Mouse (Mus musculus) kidney, postnatal 0 days (tissue): Measurements from ENCODE around the gene Ceacam15. TPM values are rescaled to one million over a fixed set of nuclear protein-coding genes. Genes with fewer than 3 reads are reported as not detected.
"Not testable (repeated sequence)": the region's sequence is repeated elsewhere in the genome, so short reads cannot be mapped to it uniquely, and the experiment has no call there.

Source experiments
- ATAC-seq: fragments of 200-750 bp; cut with Nextera tagmentation; replicated peaks from 2 replicates; pipeline ENCODE4 v1.8.0; 2017; ENCODE audit warnings: low read depth, moderate number of reproducible peaks, moderate TSS enrichment, moderate library complexity; ENCODE audit not compliant: low FRiP score
- DNase-seq: peaks from one replicate; pipeline ENCODE4 v3.0.0-alpha.2; 2016; ENCODE audit warnings: low spot score
- H3K27ac ChIP-seq: fragments of 300-500 bp; sonication (generic); 2 replicates; pipeline ENCODE4 v1.5.1; 2014; ENCODE audit warnings: mild to moderate bottlenecking
- H3K27me3 ChIP-seq: fragments of 300-500 bp; sonication (generic); 2 replicates; pipeline ENCODE4 v1.6.1; 2014; ENCODE audit warnings: low read length, mixed read lengths; ENCODE audit not compliant: insufficient read depth
- H3K36me3 ChIP-seq: fragments of 300-500 bp; sonication (generic); 2 replicates; pipeline ENCODE4 v1.6.1; 2014; ENCODE audit warnings: low read length, mixed read lengths; ENCODE audit not compliant: insufficient read depth
- H3K4me1 ChIP-seq: fragments of 300-500 bp; sonication (generic); replicated peaks from 2 replicates; pipeline ENCODE4 v1.6.1; 2014; ENCODE audit warnings: antibody characterized with exemption, low read length, mixed read lengths; ENCODE audit not compliant: insufficient read depth
- H3K4me2 ChIP-seq: fragments of 300-500 bp; sonication (generic); 2 replicates; pipeline ENCODE4 v1.6.1; 2014; ENCODE audit warnings: mild to moderate bottlenecking, low read length, moderate library complexity, mixed read lengths
- H3K4me3 ChIP-seq: fragments of 300-500 bp; sonication (generic); replicated peaks from 2 replicates; pipeline ENCODE4 v1.5.1; 2014; ENCODE audit warnings: low read depth, low read length
- H3K9ac ChIP-seq: fragments of 300-500 bp; sonication (generic); 2 replicates; pipeline ENCODE4 v1.6.1; 2014; ENCODE audit warnings: low read depth, low read length
- H3K9me3 ChIP-seq: fragments of 300-500 bp; sonication (generic); replicated peaks from 2 replicates; pipeline ENCODE4 v1.6.1; 2016; ENCODE audit warnings: low read length, inconsistent platforms, mixed read lengths
- CTCF ChIP-seq: IDR thresholded peaks from 2 replicates; pipeline ENCODE4 v1.5.1; 2016; ENCODE audit warnings: antibody characterized with exemption, low read depth, mild to moderate bottlenecking, moderate library complexity
- WGBS: fragments of 180-500 bp; shearing (Covaris S2); extraction: QIAGEN DNeasy Blood & Tissue Kit; methylation state at CpG from one replicate; pipeline ENCODE4 v1.1.7; 2014; 5-methylcytosine and 5-hydroxymethylcytosine counted together
- polyA plus RNA-seq: library from polyadenylated mRNA; unstranded; fragments of >200 nt; fragmentation: Nextera tagmentation; extraction: Ambion mirVana; gene quantifications from 2 replicates; pipeline ENCODE4 v1.2.1, GENCODE M21; 2015

The Ceacam15 gene
- polyA plus RNA-seq, 1 experiment from 2014 or later: not detected

DNA sequence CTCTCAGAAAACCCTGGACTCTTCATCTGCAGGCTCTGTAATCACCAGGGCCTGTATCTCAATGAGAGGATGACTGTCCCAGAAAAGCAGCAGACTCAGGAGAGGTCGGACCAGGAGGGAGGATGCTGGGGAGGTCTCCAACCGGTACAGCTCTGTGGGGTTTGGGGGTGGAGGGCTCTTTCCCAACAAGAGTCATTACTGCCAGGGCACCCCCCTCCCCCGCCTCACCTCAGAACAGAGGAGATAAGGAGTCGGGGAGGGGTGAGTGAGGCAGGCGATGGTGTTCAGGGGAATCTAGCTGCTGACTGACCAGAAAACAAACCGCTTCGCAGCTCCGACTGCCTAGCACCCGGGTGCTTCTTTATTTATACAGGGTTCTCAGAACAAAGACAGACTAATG, 32.7 kb upstream of the Ceacam15 start:
- no peak for DNase-seq
- Histone ChIP-seq H3K27ac (no peak overlapping the region), H3K36me3 (no peaks in the 10 kb centered on the region), H3K27me3 (no peaks in the 10 kb centered on the region), H3K4me2 (no peak overlapping the region), H3K4me3 (no peak overlapping the region), H3K9me3 (no peaks in the 10 kb centered on the region), H3K4me1 (no peaks in the 10 kb centered on the region), H3K9ac (no peak overlapping the region)
- no peak for TF ChIP-seq CTCF
- WGBS: 32% methylated on average over 9 of the region's 9 CpGs
- no peak for ATAC-seq

DNA sequence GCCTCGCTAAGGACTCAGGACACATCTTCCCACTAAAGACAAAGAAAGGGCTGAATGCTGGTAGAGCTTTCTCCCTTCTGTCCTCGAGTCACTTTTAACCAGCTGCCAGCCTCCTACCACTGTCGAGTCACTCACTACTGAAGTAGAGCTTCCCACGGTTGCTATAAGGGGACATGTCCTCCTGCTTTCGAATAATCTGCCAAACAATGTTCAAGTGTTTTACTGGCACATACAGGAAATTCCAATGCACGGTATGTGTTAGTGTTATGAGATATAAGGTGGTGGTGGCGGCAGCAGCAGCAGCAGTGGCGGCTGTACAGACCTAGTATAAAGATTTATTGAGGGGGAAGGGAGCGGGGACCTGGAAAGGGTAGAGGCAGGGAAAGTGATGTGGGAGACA, 30.9 kb upstream of the Ceacam15 start:
- 34% methylated on average over 9 of the region's 9 CpGs for WGBS
- Histone ChIP-seq H3K4me1 (no peaks in the 10 kb centered on the region), H3K36me3 (no peaks in the 10 kb centered on the region), H3K27me3 (no peaks in the 10 kb centered on the region), H3K4me3 (no peak overlapping the region), H3K4me2 (no peak overlapping the region), H3K27ac (no peak overlapping the region), H3K9me3 (no peaks in the 10 kb centered on the region), H3K9ac (no peak overlapping the region)
- no peak for TF ChIP-seq CTCF
- peak; percentile 5 for DNase-seq
- no peak for ATAC-seq

DNA sequence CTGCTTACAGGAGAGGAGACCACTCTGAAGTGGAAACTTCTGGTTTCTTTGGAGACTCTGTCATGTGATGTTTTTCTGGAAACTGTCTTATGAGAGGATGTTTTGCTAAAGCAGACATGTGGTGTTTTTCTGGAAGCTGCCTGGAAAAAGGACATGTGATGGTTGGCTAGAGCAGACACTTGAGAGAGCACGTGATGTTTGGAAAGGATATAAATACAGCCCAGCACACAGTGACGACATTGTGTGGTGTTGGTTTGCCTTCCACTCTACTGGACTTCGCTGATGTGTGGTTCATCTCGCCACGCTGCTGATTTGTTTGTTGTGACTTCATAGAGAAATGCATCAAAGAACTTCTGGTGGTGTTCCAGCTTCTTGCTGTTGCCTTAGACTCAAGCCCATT, 25.1 kb upstream of the Ceacam15 start:
- H3K36me3 ChIP-seq: no peaks in the 10 kb centered on the region
- H3K4me3 ChIP-seq: no peak overlapping the region
- no peaks in the 10 kb centered on the region for H3K27me3 ChIP-seq
- no peak for DNase-seq
- no peak for ATAC-seq
- WGBS: 67% methylated on average over 5 of the region's 5 CpGs
- no peaks in the 10 kb centered on the region for H3K4me1 ChIP-seq
- TF ChIP-seq CTCF: no peak
- H3K9me3 ChIP-seq: no peaks in the 10 kb centered on the region
- H3K4me2 ChIP-seq: no peak overlapping the region
- H3K9ac ChIP-seq: no peak overlapping the region
- no peak overlapping the region for H3K27ac ChIP-seq

DNA sequence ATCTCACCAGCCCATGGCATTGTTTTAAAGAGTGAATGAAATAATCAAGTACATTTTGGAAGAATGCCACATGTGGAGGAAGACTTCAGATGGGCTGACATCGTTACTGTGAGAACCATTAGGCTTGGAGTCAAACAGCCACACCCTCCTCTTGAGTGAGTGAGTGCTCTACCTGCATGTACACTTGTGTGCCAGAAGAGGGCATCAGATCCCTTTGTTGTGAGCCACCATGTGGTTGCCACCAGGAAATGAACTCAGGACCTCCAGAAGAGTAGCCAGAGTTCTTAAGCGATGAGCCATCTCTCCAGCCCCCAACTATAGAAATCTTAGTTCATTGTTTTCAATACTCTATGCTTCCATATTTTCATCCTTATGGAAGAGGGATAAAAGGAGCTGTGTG, 23.5 kb upstream of the Ceacam15 start:
- Histone ChIP-seq H3K4me2 (no peak overlapping the region), H3K27ac (no peak overlapping the region), H3K27me3 (no peaks in the 10 kb centered on the region), H3K36me3 (no peaks in the 10 kb centered on the region), H3K9me3 (no peaks in the 10 kb centered on the region), H3K4me1 (no peaks in the 10 kb centered on the region), H3K4me3 (no peak overlapping the region), H3K9ac (no peak overlapping the region)
- peak; percentile 68 for TF ChIP-seq CTCF
- DNase-seq: peak; percentile 16
- WGBS: 48% methylated on average over 2 of the region's 2 CpGs
- ATAC-seq: no peak

- H3K27me3 ChIP-seq: no peaks in the 10 kb centered on the region
- 37% methylated on average over 3 of the region's 3 CpGs for WGBS
- no peak for ATAC-seq
- no peak overlapping the region for H3K9ac ChIP-seq
- peak; percentile 35 for DNase-seq
- peak; percentile 63 for TF ChIP-seq CTCF
- no peak overlapping the region for H3K4me2 ChIP-seq
- H3K4me1 ChIP-seq: no peaks in the 10 kb centered on the region
- H3K9me3 ChIP-seq: no peaks in the 10 kb centered on the region
- H3K36me3 ChIP-seq: no peaks in the 10 kb centered on the region
- no peak overlapping the region for H3K27ac ChIP-seq
- no peak overlapping the region for H3K4me3 ChIP-seq
These were observed 19.5 kb upstream of the Ceacam15 start for GRCm38 (mm10) chr7:16695025-16695424.

GRCm38 (mm10) chr7:16689196-16689595, 13.7 kb upstream of the Ceacam15 start:
- Histone ChIP-seq H3K27me3 (no peaks in the 10 kb centered on the region), H3K27ac (no peak overlapping the region), H3K4me1 (no peaks in the 10 kb centered on the region), H3K36me3 (no peaks in the 10 kb centered on the region), H3K4me3 (no peak overlapping the region), H3K4me2 (no peak overlapping the region), H3K9ac (no peak overlapping the region), H3K9me3 (0 out of 2 replicates have a peak, but pooled peaks cover 5% of the 10 kb centered on the region)
- peak; percentile 28; the same call in 1 of the 2 replicates for TF ChIP-seq CTCF
- WGBS: 74% methylated on average over 5 of the region's 5 CpGs
- DNase-seq: peak; percentile 48
- no peak for ATAC-seq

DNA sequence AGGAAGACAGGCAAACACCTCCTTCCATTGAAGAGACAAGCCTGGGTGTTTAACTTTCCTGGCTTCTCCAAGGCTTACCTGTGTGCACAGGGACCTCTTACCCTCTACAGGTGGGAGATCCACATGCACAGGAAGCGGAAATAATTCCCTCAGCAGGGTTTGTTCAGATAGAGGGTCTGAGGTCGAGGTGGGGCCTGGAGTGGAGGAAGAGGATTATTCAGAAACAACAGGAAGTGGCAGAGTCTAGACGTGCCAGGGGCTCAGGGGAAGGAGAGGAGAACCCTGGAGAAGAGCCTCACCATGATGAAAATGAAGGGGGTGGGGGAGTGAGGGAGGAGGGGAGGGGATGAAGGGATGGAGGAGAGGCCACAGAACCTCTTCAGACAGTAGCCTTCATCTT, 4.7 kb upstream of the Ceacam15 start:
- not testable (repeated sequence) for ATAC-seq, H3K27ac ChIP-seq, H3K4me1 ChIP-seq, H3K27me3 ChIP-seq, H3K4me3 ChIP-seq, H3K9me3 ChIP-seq, H3K4me2 ChIP-seq, H3K36me3 ChIP-seq, H3K9ac ChIP-seq, DNase-seq
- WGBS: 44% methylated on average over 3 of the region's 3 CpGs

DNA sequence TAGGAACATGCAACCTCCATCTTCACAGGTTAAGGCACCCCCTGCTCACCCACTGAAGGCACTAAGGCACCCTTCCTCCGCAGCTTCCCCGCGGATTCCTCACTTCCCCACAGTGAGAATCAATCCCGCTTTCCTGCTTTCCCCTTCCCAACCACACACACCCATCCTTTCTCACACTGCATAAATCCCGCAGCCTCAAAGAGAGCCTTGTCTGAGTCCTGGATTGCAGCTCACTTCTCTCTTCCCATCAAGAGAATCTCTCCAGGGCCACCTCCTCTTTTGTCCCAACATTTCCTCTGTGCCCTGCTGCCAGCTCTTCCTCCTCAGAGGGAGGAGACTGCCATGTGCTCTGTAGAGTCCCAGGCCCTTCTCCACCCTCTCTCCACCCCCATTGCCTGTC, 806 bp downstream of the Ceacam15 start:
- not testable (repeated sequence) for H3K36me3 ChIP-seq, DNase-seq, H3K4me1 ChIP-seq, H3K4me3 ChIP-seq, H3K4me2 ChIP-seq, H3K27ac ChIP-seq, H3K27me3 ChIP-seq, ATAC-seq, H3K9ac ChIP-seq, H3K9me3 ChIP-seq
- WGBS: 45% methylated on average over 5 of the region's 5 CpGs
